In the genomic region with DNA sequence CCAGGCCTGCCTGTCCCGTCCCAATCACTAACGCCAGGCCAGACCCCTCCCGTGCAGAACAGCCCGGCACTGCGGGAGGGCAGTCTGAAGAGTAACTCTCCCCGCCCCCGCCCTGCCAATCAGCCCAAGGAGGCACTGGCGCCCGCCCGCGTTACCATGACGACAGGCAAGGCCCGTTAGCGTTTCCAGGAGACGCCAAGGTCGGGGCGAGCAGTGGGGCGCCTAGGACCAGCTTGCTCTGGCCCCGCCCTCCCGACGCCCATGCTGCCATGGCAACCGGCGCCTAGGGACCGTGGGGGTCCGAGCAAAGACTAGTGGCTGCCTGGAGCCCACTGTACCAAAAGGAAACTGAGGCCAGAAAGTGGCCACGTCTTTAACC, we compare ENCODE assay signal across 8 mouse cellular contexts. TPM values are rescaled to one million over a fixed set of nuclear protein-coding genes. Genes with fewer than 3 reads are reported as not detected.
DNase-seq lines count a peak whose midpoint lies in the region; ATAC-seq and TF ChIP-seq lines count a peak whose summit lies in the region.

No protein-coding gene starts in this region.

- H3K27ac ChIP-seq in hindbrain, postnatal 0 days, result peak overlapping the region; percentile 80; the same call in 1 of the 2 replicates
- peak overlapping the region; percentile 37; the same call in 1 of the 2 replicates for H3K27ac ChIP-seq in macrophage

- peak overlapping the region; percentile 14; the same call in 1 of the 2 replicates for H3K4me3 ChIP-seq in hindbrain, postnatal 0 days (ENCODE audit: low read length)
- H3K4me3 ChIP-seq in macrophage (ENCODE audit: inconsistent target), result no peak overlapping the region

- 0 out of 2 replicates have a peak overlapping the region, but pooled peaks have one; percentile 13 for H3K9ac ChIP-seq in hindbrain, postnatal 0 days (replicated peaks; ENCODE audit: low read length)

- 1% methylated on average over 26 of the region's 26 CpGs for WGBS in hindbrain, postnatal 0 days
- whole genome bisulfite sequencing in macrophage (ENCODE audit: missing documents), result 16% methylated on average over 20 of the region's 26 CpGs

- H3K4me2 ChIP-seq in hindbrain, postnatal 0 days (ENCODE audit: low read depth, low read length), result peak overlapping the region; percentile 48

- ATAC-seq in frontal cortex, adult (ENCODE audit: low TSS enrichment), result peak; percentile 42
- ATAC-seq in hindbrain, postnatal 0 days, result peak; percentile 63

- H3K27me3 ChIP-seq in hindbrain, postnatal 0 days (ENCODE audit: insufficient read depth, low read length), result no peaks in the 10 kb centered on the region

- intact Hi-C loops in left cerebral cortex, postnatal 10 days (cut with DNase I), result no loop called here

- H3K9me3 ChIP-seq in hindbrain, postnatal 0 days (ENCODE audit: low read length), result no peaks in the 10 kb centered on the region

- peaks cover 65% of the 10 kb centered on the region for H3K79me2 ChIP-seq in macrophage (ENCODE audit: inconsistent target)

- DNase-seq in gastrocnemius, adult 18-20 months (ENCODE audit: low spot score), result peak; percentile 49
- no peak for DNase-seq in gastrocnemius, adult 8-10 months (ENCODE audit: low spot score in 2 of 2)
- DNase-seq in cerebellum, postnatal 10 days, result peak; percentile 98 to 99
- DNase-seq in hindbrain, postnatal 0 days (ENCODE audit: low spot score), result peak; percentile 95
- peak; percentile 82 to 95 for DNase-seq in left cerebral cortex, postnatal 10 days (ENCODE audit: extremely low spot score in 1 of 2, low spot score in 2 of 2)
- peak; percentile 93 for DNase-seq in right cerebral cortex, postnatal 14 days

- TF ChIP-seq CTCF in hindbrain, postnatal 0 days (IDR thresholded peaks at IDR 0.05; ENCODE audit: low read depth), result no peak

- H3K36me3 ChIP-seq in hindbrain, postnatal 0 days (ENCODE audit: insufficient read depth, low read length), result no peaks in the 10 kb centered on the region
- H3K36me3 ChIP-seq in macrophage (ENCODE audit: inconsistent target), result peaks cover 24% of the 10 kb centered on the region

- H3K4me1 ChIP-seq in hindbrain, postnatal 0 days (ENCODE audit: insufficient read depth, low read length), result peaks cover 24% of the 10 kb centered on the region

RNA-seq across cellular contexts. Expression of a gene that starts 7.1 kb away (rescaled TPM):
- 1 to 10 TPM; 2.6 to 3.2 TPM for total RNA-seq in gastrocnemius, adult 18-20 months (2021)
- 1 to 10 TPM; 1.9 to 3.4 (median 2.4) TPM for total RNA-seq in gastrocnemius, adult 8-10 months (2022)
- 152 and 207 TPM in 2 replicates for total RNA-seq in hindbrain, postnatal 0 days (2014; rRNA removed)
- 99.3 and 113 TPM in 2 replicates for polyA plus RNA-seq in hindbrain, postnatal 0 days (2015; fragmentation: Nextera tagmentation; extraction: Ambion mirVana)
- 10 to 100 TPM; 46.6 to 53.2 TPM for total RNA-seq in left cerebral cortex, postnatal 10 days (2021)
- 10 to 100 TPM; 19.3 to 81.9 (median 38.6) TPM for total RNA-seq in macrophage (2018; cell fraction: chromatin; rRNA removed)
- total RNA-seq in macrophage (2018; cell fraction: cytosol; rRNA removed), result 10 to 100 TPM; 19.1 to 42.3 (median 27.0) TPM
- total RNA-seq in macrophage (2018; cell fraction: nucleus; rRNA removed), result 10 to 100 TPM; 14.3 to 82.7 (median 33.5) TPM
- 26.5 to 53.2 TPM (median 51.1 TPM) in 3 replicates for polyA plus RNA-seq in macrophage (2018)

RNA-seq across cellular contexts. Expression of a gene that starts 7.4 kb away (rescaled TPM):
- 10 to 100 TPM; 11.6 to 19.4 TPM for total RNA-seq in gastrocnemius, adult 18-20 months (2021)
- 10 to 100 TPM in 3 of 4 experiments, 1 to 10 TPM in 1; 8.5 to 19.2 (median 10.4) TPM for total RNA-seq in gastrocnemius, adult 8-10 months (2022)
- total RNA-seq in hindbrain, postnatal 0 days (2014; rRNA removed), result 248 and 349 TPM in 2 replicates
- polyA plus RNA-seq in hindbrain, postnatal 0 days (2015; fragmentation: Nextera tagmentation; extraction: Ambion mirVana), result 188 and 189 TPM in 2 replicates
- 100 to 1,000 TPM; 236 to 250 TPM for total RNA-seq in left cerebral cortex, postnatal 10 days (2021)
- 100 to 1,000 TPM in 19 of 26 experiments, 10 to 100 TPM in 7; 38.7 to 250 (median 142) TPM for total RNA-seq in macrophage (2018; cell fraction: chromatin; rRNA removed)
- 100 to 1,000 TPM in 25 of 26 experiments, 10 to 100 TPM in 1; 92.7 to 165 (median 127) TPM for total RNA-seq in macrophage (2018; cell fraction: cytosol; rRNA removed)
- 100 to 1,000 TPM in 8 of 26 experiments, 10 to 100 TPM in 18; 37.5 to 190 (median 88.4) TPM for total RNA-seq in macrophage (2018; cell fraction: nucleus; rRNA removed)
- polyA plus RNA-seq in macrophage (2018), result 71.4 to 137 TPM (median 122 TPM) in 3 replicates

RNA-seq across cellular contexts. Expression of a gene that starts 14.7 kb away (rescaled TPM):
- under 1 TPM; 0.23 to 0.64 TPM for total RNA-seq in gastrocnemius, adult 18-20 months (2021)
- under 1 TPM in 3 of 4 experiments, not detected in 1; 0.17 to 0.49 (median 0.22) TPM for total RNA-seq in gastrocnemius, adult 8-10 months (2022)
- 0.65 and 3.3 TPM in 2 replicates for total RNA-seq in hindbrain, postnatal 0 days (2014; rRNA removed)
- 1.3 and 1.5 TPM in 2 replicates for polyA plus RNA-seq in hindbrain, postnatal 0 days (2015; fragmentation: Nextera tagmentation; extraction: Ambion mirVana)
- 1 to 10 TPM in 1 of 2 experiments, under 1 TPM in 1; 0.94 to 1.1 TPM for total RNA-seq in left cerebral cortex, postnatal 10 days (2021)
- 100 to 1,000 TPM in 7 of 26 experiments, 10 to 100 TPM in 19; 21.1 to 149 (median 77.4) TPM for total RNA-seq in macrophage (2018; cell fraction: chromatin; rRNA removed)
- 100 to 1,000 TPM in 25 of 26 experiments, 10 to 100 TPM in 1; 89.3 to 365 (median 193) TPM for total RNA-seq in macrophage (2018; cell fraction: cytosol; rRNA removed)
- total RNA-seq in macrophage (2018; cell fraction: nucleus; rRNA removed), result 100 to 1,000 TPM in 23 of 26 experiments, 10 to 100 TPM in 3; 63.8 to 384 (median 181) TPM
- 104 to 230 TPM (median 156 TPM) in 3 replicates for polyA plus RNA-seq in macrophage (2018)

RNA-seq across cellular contexts. Expression of a gene that starts 31.0 kb away (rescaled TPM):
- total RNA-seq in gastrocnemius, adult 18-20 months (2021), result under 1 TPM; 0.16 to 0.21 TPM
- total RNA-seq in gastrocnemius, adult 8-10 months (2022), result under 1 TPM in 1 of 4 experiments, not detected in 3; 0.24 TPM
- 1.7 TPM in 1 of 2 replicates, not detected in the other for total RNA-seq in hindbrain, postnatal 0 days (2014; rRNA removed)
- 0.25 and 0.41 TPM in 2 replicates for polyA plus RNA-seq in hindbrain, postnatal 0 days (2015; fragmentation: Nextera tagmentation; extraction: Ambion mirVana)
- total RNA-seq in left cerebral cortex, postnatal 10 days (2021), result not detected
- total RNA-seq in macrophage (2018; cell fraction: chromatin; rRNA removed), result 100 to 1,000 TPM in 12 of 26 experiments, 10 to 100 TPM in 13, 1 to 10 TPM in 1; 7.8 to 467 (median 92.6) TPM
- 1,000 to 10,000 TPM in 6 of 26 experiments, 100 to 1,000 TPM in 15, 10 to 100 TPM in 5; 69.9 to 1,947 (median 332) TPM for total RNA-seq in macrophage (2018; cell fraction: cytosol; rRNA removed)
- 1,000 to 10,000 TPM in 7 of 26 experiments, 100 to 1,000 TPM in 16, 10 to 100 TPM in 3; 89.0 to 1,533 (median 505) TPM for total RNA-seq in macrophage (2018; cell fraction: nucleus; rRNA removed)
- 24.3 to 124 TPM (median 74.3 TPM) in 3 replicates for polyA plus RNA-seq in macrophage (2018)

RNA-seq across cellular contexts. Expression of a gene that starts 58.9 kb away (rescaled TPM):
- total RNA-seq in gastrocnemius, adult 18-20 months (2021), result 10 to 100 TPM; 11.9 to 13.7 TPM
- total RNA-seq in gastrocnemius, adult 8-10 months (2022), result 10 to 100 TPM; 13.6 to 19.0 (median 15.7) TPM
- 65.7 and 68.4 TPM in 2 replicates for total RNA-seq in hindbrain, postnatal 0 days (2014; rRNA removed)
- 44.2 and 56.5 TPM in 2 replicates for polyA plus RNA-seq in hindbrain, postnatal 0 days (2015; fragmentation: Nextera tagmentation; extraction: Ambion mirVana)
- 10 to 100 TPM; 11.5 to 15.9 TPM for total RNA-seq in left cerebral cortex, postnatal 10 days (2021)
- 10 to 100 TPM in 25 of 26 experiments, 1 to 10 TPM in 1; 8.5 to 30.1 (median 21.1) TPM for total RNA-seq in macrophage (2018; cell fraction: chromatin; rRNA removed)
- total RNA-seq in macrophage (2018; cell fraction: cytosol; rRNA removed), result 10 to 100 TPM; 19.1 to 38.4 (median 30.7) TPM
- 10 to 100 TPM; 12.7 to 46.1 (median 25.0) TPM for total RNA-seq in macrophage (2018; cell fraction: nucleus; rRNA removed)
- polyA plus RNA-seq in macrophage (2018), result 19.1 to 57.8 TPM (median 24.3 TPM) in 3 replicates

Comparison
In these comparisons a context has a peak if more than half of its experiments do, and no peak if none do; other contexts are left out.
1. DNase-seq: peak in gastrocnemius, adult 18-20 months (single experiment), cerebellum, postnatal 10 days (2 of 2), hindbrain, postnatal 0 days (single experiment), left cerebral cortex, postnatal 10 days (2 of 2) and right cerebral cortex, postnatal 14 days (single experiment); none in gastrocnemius, adult 8-10 months (0 of 2).
2. RNA of a gene that starts 7.1 kb away (total RNA-seq): 152 to 207 TPM in hindbrain, postnatal 0 days and 46.6 to 53.2 TPM in left cerebral cortex, postnatal 10 days; 2.6 to 3.2 TPM in gastrocnemius, adult 18-20 months and 1.9 to 3.4 TPM in gastrocnemius, adult 8-10 months; every median in the first group is over 10 times any median in the second.
3. RNA of a gene that starts 7.4 kb away (total RNA-seq): 236 to 250 TPM in left cerebral cortex, postnatal 10 days and 248 to 349 TPM in hindbrain, postnatal 0 days; 11.6 to 19.4 TPM in gastrocnemius, adult 18-20 months and 8.5 to 19.2 TPM in gastrocnemius, adult 8-10 months; every median in the first group is over 10 times any median in the second.